Mouse (Mus musculus) CH12.LX (cell line): ENCODE measurements around the gene Ube2j2.

Source experiments
- BHLHE40 ChIP-seq: IDR thresholded peaks from 2 replicates; pipeline ENCODE4 v1.6.1; 2011; ENCODE audit warnings: mild to moderate bottlenecking, low read depth, low read length, improper control_type of control experiment
- CTCF ChIP-seq, 2 experiments: IDR thresholded peaks in 1 of 2; conservative IDR thresholded peaks in 1 of 2; 2 replicates each; pipeline ENCODE4 v1.5.1; 2011 to 2012; ENCODE audit warnings: low read depth in 2 of 2, low read length in 2 of 2, improper control_type of control experiment in 1 of 2, inconsistent platforms in 1 of 2, mild to moderate bottlenecking in 1 of 2, moderate library complexity in 1 of 2
- EP300 ChIP-seq: IDR thresholded peaks from 2 replicates; pipeline ENCODE4 v1.6.1; 2011; ENCODE audit warnings: low read length, improper control_type of control experiment
- GABPA ChIP-seq: IDR thresholded peaks from 2 replicates; pipeline ENCODE4 v1.6.1; 2012; ENCODE audit warnings: low read depth, low read length, improper control_type of control experiment, inconsistent platforms; ENCODE audit not compliant: insufficient replicate concordance
- IRF4 ChIP-seq: IDR thresholded peaks from 2 replicates; pipeline ENCODE4 v1.6.1; 2014; ENCODE audit warnings: low read depth, mild to moderate bottlenecking, inconsistent platforms, low read length, improper control_type of control experiment
- KAT2A ChIP-seq: IDR thresholded peaks from 2 replicates; pipeline ENCODE4 v1.6.1; 2012; ENCODE audit warnings: low read length, improper control_type of control experiment, inconsistent platforms; ENCODE audit not compliant: insufficient replicate concordance
- MYC ChIP-seq: IDR thresholded peaks from 2 replicates; pipeline ENCODE4 v1.6.1; 2011; ENCODE audit warnings: low read depth, mild to moderate bottlenecking, improper control_type of control experiment, low read length
- POLR2A ChIP-seq: IDR thresholded peaks from 2 replicates; pipeline ENCODE4 v1.6.1; 2011; ENCODE audit warnings: low read depth, mild to moderate bottlenecking, improper control_type of control experiment, low read length
- POLR2AphosphoS2 ChIP-seq: IDR thresholded peaks from 2 replicates; pipeline ENCODE4 v1.6.1; 2011; ENCODE audit warnings: low read depth, low read length, improper control_type of control experiment
- RAD21 ChIP-seq: IDR thresholded peaks from 2 replicates; pipeline ENCODE4 v1.6.1; 2011; ENCODE audit warnings: low read depth, mild to moderate bottlenecking, low read length, improper control_type of control experiment, moderate library complexity
- TBP ChIP-seq: conservative IDR thresholded peaks from 2 replicates; pipeline ENCODE4 v1.6.1; 2011; ENCODE audit warnings: low read depth, low read length, improper control_type of control experiment
- TCF12 ChIP-seq: IDR thresholded peaks from 2 replicates; pipeline ENCODE4 v1.6.1; 2014; ENCODE audit warnings: low read depth, mild to moderate bottlenecking, inconsistent platforms, low read length, improper control_type of control experiment
- USF2 ChIP-seq: conservative IDR thresholded peaks from 2 replicates; pipeline ENCODE4 v1.6.1; 2011; ENCODE audit warnings: low read depth, low read length, improper control_type of control experiment
- ZC3H11A ChIP-seq: IDR thresholded peaks from 2 replicates; pipeline ENCODE4 v1.6.1; 2012; ENCODE audit warnings: low read depth, mild to moderate bottlenecking, inconsistent platforms, low read length, improper control_type of control experiment

DNA sequence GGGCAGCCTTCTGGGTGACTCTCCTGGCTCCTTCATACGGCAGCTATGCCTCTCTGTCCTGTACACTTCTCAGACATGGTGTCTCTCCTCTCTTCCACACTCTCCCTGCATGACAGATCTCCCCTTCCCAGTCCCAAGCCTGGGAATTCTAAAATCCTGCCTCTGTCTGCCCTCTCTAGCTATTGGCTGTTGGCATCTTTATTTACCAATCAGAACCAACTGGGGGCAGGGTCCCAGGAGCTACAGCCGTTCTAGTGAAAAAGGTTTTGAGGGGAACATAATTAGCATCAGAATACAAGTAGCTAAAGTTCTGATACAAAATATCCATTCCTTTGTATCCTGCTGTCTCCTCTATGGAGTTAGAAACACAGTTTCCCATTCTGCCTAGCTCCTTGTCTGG is 40.2 kb downstream of the Ube2j2 start:
- TF ChIP-seq CTCF (conservative IDR thresholded peaks at IDR 0.05 in 1 of 2, IDR thresholded peaks at IDR 0.05 in 1 of 2; ENCODE audit: low read depth in 2 of 2, low read length in 2 of 2) = no peak
- no peak for TF ChIP-seq USF2
- TF ChIP-seq ZC3H11A = no peak
- no peak for TF ChIP-seq GABPA
- no peak for TF ChIP-seq TBP
- no peak for TF ChIP-seq MYC
- TF ChIP-seq EP300 = no peak
- TF ChIP-seq RAD21 = no peak
- TF ChIP-seq POLR2A = no peak
- TF ChIP-seq IRF4 = no peak
- TF ChIP-seq TCF12 = no peak
- no peak for TF ChIP-seq POLR2AphosphoS2
- no peak for TF ChIP-seq KAT2A
- no peak for TF ChIP-seq BHLHE40
